Mouse (Mus musculus): Measurements from ENCODE around the gene Slc34a2.

Gene Slc34a2

GRCm38 (mm10) chr5:53037781-53038180, at the start of gene Slc34a2:
TSS of gene Slc34a2 (plus strand) at chr5:53038081.
- no peak for DNase-seq (ENCODE audit: low spot score in 2 of 2)

GRCm38 (mm10) chr5:52990687-52991341, 47.1 kb upstream of the Slc34a2 start:
- no peak for DNase-seq (ENCODE audit: low spot score in 2 of 2)

GRCm38 (mm10) chr5:52992210-52992897, 45.5 kb upstream of the Slc34a2 start:
- DNase-seq (ENCODE audit: low spot score in 2 of 2) = no peak

GRCm38 (mm10) chr5:52993490-52994282, 44.2 kb upstream of the Slc34a2 start:
- DNase-seq (ENCODE audit: low spot score in 2 of 2) = no peak

GRCm38 (mm10) chr5:52995461-52995860, 42.4 kb upstream of the Slc34a2 start:
- DNase-seq (ENCODE audit: low spot score in 2 of 2) = no peak

GRCm38 (mm10) chr5:52996145-52996544, 41.7 kb upstream of the Slc34a2 start:
- no peak for DNase-seq (ENCODE audit: low spot score in 2 of 2)

GRCm38 (mm10) chr5:52996601-52997000, 41.3 kb upstream of the Slc34a2 start:
- DNase-seq (ENCODE audit: low spot score in 2 of 2) = peak; percentile 17 to 25

GRCm38 (mm10) chr5:52997032-52997431, 40.8 kb upstream of the Slc34a2 start:
- DNase-seq (ENCODE audit: low spot score in 2 of 2) = no peak

GRCm38 (mm10) chr5:52998097-52998760, 39.7 kb upstream of the Slc34a2 start:
- DNase-seq (ENCODE audit: low spot score in 2 of 2) = no peak

- no peak for DNase-seq (ENCODE audit: low spot score in 2 of 2)
These were observed 37.6 kb upstream of the Slc34a2 start for GRCm38 (mm10) chr5:53000169-53000872.

- peak; percentile 49 to 60 for DNase-seq (ENCODE audit: low spot score in 2 of 2)
These were observed 35.2 kb upstream of the Slc34a2 start for GRCm38 (mm10) chr5:53002599-53003203.

- DNase-seq (ENCODE audit: low spot score in 2 of 2) = no peak
These were observed 34.4 kb upstream of the Slc34a2 start for GRCm38 (mm10) chr5:53003495-53003894.

GRCm38 (mm10) chr5:53003981-53004380, 33.9 kb upstream of the Slc34a2 start:
- DNase-seq (ENCODE audit: low spot score in 2 of 2) = no peak

GRCm38 (mm10) chr5:53009027-53009769, 28.7 kb upstream of the Slc34a2 start:
- DNase-seq (ENCODE audit: low spot score in 2 of 2) = no peak

GRCm38 (mm10) chr5:53009770-53010133, 28.1 kb upstream of the Slc34a2 start:
- no peak for DNase-seq (ENCODE audit: low spot score in 2 of 2)

- no peak for DNase-seq (ENCODE audit: low spot score in 2 of 2)
These were observed 26.6 kb upstream of the Slc34a2 start for GRCm38 (mm10) chr5:53011327-53011726.

GRCm38 (mm10) chr5:53016606-53017005, 21.3 kb upstream of the Slc34a2 start:
- no peak for DNase-seq (ENCODE audit: low spot score in 2 of 2)

GRCm38 (mm10) chr5:53018316-53018715, 19.6 kb upstream of the Slc34a2 start:
- no peak for DNase-seq (ENCODE audit: low spot score in 2 of 2)

- DNase-seq (ENCODE audit: low spot score in 2 of 2) = no peak
These were observed 14.4 kb upstream of the Slc34a2 start for GRCm38 (mm10) chr5:53023432-53023831.

- DNase-seq (ENCODE audit: low spot score in 2 of 2) = no peak
These were observed 14.0 kb upstream of the Slc34a2 start for GRCm38 (mm10) chr5:53023901-53024300.
